Mouse (Mus musculus): Measurements from ENCODE around the gene Ggt1.
A peak's percentile ranks its signal among the peaks of the same experiment; 100 is the strongest.
"Not testable (repeated sequence)": the region's sequence is repeated elsewhere in the genome, so short reads cannot be mapped to it uniquely, and the experiment has no call there.

Gene Ggt1

GRCm38 (mm10) chr10:75549886-75550285 is 11.5 kb upstream of the Ggt1 start:
- no peak for DNase-seq (ENCODE audit: low spot score in 2 of 2)

DNA sequence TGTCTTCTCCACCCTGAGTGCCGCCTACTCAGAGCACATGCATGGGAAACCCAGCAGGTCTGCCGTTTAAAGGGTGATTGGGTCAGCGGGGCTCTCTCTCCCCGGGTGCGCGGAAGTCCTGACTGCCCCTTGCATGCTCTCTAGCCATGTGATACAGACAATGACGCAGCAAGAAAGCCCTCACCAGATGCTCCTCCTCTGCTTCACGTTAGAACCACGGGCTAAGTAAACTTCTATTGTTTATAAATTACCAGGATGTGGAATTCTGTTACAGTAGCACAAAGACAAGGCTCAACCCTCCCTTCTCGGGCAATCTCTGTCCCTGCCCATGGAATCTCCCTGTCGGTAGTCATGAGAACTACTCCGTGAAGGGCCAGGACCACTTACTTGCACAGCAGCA is 10.2 kb upstream of the Ggt1 start:
- no peak for DNase-seq (ENCODE audit: low spot score in 2 of 2)

- no peak for DNase-seq (ENCODE audit: low spot score in 2 of 2)
Observed at GRCm38 (mm10) chr10:75552106-75552505, 9.3 kb upstream of the Ggt1 start.

- no peak for DNase-seq (ENCODE audit: low spot score in 2 of 2)
Observed at GRCm38 (mm10) chr10:75552701-75553450, 8.5 kb upstream of the Ggt1 start.

DNA sequence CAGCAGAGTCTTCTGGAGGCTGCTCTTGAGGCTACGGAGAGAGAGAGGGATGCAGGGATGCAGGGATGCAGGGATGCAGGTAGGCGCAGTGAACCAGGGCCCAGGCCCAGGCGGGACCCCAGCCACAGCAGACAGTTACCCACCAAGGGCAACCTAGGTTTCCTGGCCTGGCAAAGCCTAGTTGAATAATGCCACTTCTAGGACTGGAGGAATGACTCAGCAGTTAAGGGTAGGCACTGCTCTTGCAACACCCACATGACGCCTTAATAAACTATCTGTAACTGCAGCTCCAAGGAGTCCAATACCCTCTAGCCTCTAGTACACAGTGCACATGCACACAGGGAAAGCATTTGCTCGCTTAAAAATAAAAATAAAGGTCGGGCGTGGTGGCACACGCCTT is 7.3 kb upstream of the Ggt1 start:
- DNase-seq (ENCODE audit: low spot score in 2 of 2): no peak

DNA sequence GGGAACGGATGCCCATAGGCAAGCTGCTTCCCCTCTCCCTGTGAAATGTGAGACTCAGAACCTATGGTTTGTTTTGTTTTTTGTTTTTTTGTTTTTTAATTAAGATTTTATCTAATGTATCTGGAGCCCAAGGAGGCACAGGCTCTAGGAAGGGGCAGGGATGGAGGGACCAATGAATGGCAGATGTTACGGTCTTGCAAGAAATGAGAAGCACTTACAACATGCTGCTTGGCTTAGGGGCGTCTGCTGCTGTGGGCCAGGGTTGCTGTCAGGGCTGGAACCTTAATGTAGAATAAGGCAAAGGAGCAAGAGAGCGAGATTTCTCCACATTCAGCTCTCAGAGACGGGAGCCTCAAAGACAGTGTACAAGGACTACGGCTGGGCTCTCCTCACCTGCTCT is 5.8 kb upstream of the Ggt1 start:
- no peak for DNase-seq (ENCODE audit: low spot score in 2 of 2)

- peak; percentile 74 to 75 for DNase-seq (ENCODE audit: low spot score in 2 of 2)
Observed at GRCm38 (mm10) chr10:75556026-75556425, 5.4 kb upstream of the Ggt1 start.

GRCm38 (mm10) chr10:75558515-75558914 is 2.9 kb upstream of the Ggt1 start:
- DNase-seq (ENCODE audit: low spot score in 2 of 2): peak; percentile 17 to 20

DNA sequence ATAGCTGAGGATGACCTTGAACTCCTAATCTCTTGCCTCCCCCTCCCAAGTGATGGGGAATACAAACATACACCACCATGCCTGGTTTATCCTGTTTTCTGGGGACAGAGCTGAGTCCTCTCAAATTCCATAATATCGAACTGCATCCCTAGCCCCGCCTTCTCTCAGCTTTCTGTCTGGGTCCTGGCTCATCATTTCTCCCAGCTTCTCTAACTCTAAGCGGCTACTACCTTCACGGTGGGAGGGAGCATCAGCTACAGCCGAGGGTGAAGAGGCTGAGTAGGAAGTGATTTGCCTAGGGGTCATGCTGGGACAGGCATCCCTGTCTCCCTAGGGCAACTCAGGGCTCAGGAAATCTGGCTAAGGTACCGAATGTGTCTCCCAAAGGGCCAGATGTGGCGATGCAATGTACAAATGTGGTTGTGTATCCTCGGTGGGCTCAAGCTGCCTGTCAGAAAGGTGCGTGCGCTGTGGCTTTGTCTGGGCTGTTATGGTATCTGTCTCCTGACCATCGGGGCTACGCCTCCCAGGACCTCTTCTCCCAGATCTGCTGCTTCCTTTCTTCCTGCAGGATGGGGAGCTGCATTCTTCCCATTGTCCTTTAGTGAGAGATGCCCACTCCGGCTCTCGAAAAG is 2.2 kb upstream of the Ggt1 start:
- no peak for DNase-seq (ENCODE audit: low spot score in 2 of 2)

DNA sequence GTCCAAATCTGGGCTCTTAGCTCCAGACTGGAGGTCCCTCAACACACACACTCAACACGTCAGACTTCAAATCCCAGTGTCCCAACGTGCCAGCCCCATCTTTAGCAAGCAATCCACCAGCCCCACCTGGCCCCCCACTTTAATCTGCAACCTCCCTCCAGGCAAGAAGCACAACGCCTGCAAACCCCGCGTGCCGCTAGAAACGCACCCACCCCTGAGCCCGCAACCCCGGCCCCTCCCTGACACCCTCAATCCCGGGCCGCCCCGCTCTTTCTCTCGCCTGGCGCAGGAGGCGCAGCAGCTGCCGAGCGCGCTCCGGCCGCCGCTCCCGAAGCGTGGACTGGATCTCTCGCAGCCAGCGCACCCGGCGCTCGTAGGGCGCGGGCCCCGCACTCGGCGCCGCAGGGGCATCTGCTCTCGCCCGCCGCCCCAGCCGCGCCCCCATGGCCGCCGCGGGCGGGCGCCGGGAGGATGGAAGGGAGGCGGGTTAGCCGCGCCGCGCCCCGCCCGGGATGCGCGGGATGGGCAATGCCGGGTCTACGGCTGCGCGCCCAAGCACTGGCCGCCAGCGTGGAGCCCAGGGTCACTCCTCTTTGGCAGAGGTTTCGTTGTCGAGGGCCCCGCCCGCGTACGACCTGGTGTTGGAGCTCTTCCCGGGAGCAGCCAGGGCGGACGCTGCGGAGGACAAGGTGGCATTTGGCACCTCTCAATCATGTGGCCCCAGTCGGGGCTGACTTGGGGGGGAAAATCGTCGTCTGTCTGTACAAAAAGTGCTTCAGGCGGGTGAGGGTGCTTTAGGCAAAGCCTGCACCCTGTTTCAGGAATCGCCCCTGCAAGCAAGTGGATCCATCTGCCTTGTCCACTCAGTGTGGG is 1.5 kb upstream of the Ggt1 start, which contains the start of gene Lrrc75b:
Lrrc75b (minus strand) TSS at position 655 of the 873 bp plus-strand sequence.
- peak in 1 of 2 experiments; percentile 36 for DNase-seq (ENCODE audit: low spot score in 2 of 2)

GRCm38 (mm10) chr10:75560549-75560899 is 880 bp upstream of the Ggt1 start:
- no peak for DNase-seq (ENCODE audit: low spot score in 2 of 2)

DNA sequence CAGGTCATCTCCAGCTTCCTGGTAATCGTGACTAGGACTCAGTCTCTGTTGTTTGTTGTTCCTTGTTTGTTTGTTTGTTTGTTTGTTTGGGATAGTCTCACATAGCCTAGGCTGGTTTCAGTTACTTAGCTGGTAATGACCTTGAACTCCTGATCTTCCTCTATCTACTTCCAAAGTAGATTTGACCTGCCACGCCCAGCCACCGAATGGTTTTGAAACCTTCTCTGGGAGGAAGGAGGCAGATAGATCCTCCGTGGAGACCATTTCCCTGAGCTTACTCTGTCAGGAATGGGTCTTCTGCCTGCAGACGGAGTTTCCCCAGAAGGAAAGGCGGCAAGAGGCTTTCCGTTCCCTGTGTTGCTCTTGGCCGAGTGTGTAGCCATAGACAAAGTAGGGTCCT is 1.2 kb downstream of the Ggt1 start:
- no peak for DNase-seq (ENCODE audit: low spot score in 2 of 2)

- no peak for DNase-seq (ENCODE audit: low spot score in 2 of 2)
Observed at GRCm38 (mm10) chr10:75564687-75565265, 3.4 kb downstream of the Ggt1 start.

- DNase-seq (ENCODE audit: low spot score in 2 of 2): no peak
Observed at GRCm38 (mm10) chr10:75565436-75565835, 4.0 kb downstream of the Ggt1 start.

GRCm38 (mm10) chr10:75565906-75566305 is 4.5 kb downstream of the Ggt1 start:
- DNase-seq (ENCODE audit: low spot score in 2 of 2): no peak

- no peak for DNase-seq (ENCODE audit: low spot score in 2 of 2)
Observed at GRCm38 (mm10) chr10:75566321-75566720, 4.9 kb downstream of the Ggt1 start.

GRCm38 (mm10) chr10:75566765-75567164 is 5.4 kb downstream of the Ggt1 start:
- DNase-seq (ENCODE audit: low spot score in 2 of 2): not testable (repeated sequence)

GRCm38 (mm10) chr10:75568029-75568428 is 6.6 kb downstream of the Ggt1 start:
- DNase-seq (ENCODE audit: low spot score in 2 of 2): no peak

GRCm38 (mm10) chr10:75568441-75568840 is 7.0 kb downstream of the Ggt1 start:
- no peak for DNase-seq (ENCODE audit: low spot score in 2 of 2)

DNA sequence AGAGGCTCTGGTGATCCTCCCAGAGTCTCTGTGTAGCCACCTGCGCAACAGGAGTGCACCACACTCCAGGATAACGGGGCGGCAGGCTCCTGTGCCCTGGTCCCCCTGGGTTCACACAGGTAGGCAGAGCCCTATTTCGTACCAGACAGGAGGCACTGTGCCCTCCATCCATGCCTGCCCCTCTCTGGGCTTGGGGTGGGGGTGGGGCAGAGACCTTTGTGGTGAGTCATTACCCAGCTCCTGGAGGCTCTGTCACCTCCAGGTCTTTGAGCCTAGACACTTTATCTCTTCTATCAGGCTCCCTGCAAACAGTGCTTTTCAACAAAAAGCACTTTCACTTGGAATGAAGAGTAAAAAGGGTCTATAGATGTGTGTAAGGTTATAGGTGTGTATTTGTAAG is 7.4 kb downstream of the Ggt1 start:
- DNase-seq (ENCODE audit: low spot score in 2 of 2): no peak

GRCm38 (mm10) chr10:75570981-75571657 is 9.7 kb downstream of the Ggt1 start:
- DNase-seq (ENCODE audit: low spot score in 2 of 2): no peak

DNA sequence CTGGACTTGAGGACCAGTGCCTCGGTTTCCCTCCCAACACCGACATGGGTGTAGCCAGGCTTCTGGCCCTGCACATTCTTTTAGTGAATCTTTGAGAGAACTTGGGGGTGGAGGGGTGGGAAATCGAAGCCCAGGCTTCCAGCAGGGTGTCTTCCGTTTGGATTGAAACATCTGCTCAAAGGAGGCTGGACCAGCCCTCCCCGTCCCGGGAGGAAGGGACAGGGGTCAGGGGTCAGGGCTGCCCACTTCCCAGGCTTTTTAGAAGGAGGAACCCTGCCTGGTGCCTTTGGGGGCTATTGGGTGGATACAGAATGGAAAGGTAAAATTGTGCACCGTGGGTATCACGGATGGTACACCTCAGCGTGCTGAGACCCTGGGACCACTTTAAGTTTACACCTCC is 10.5 kb downstream of the Ggt1 start:
- no peak for DNase-seq (ENCODE audit: low spot score in 2 of 2)
